Mouse (Mus musculus) liver, adult 2 months (tissue): ENCODE measurements at regions not wholly inside any gene's neighbourhood (a gene's known extent, or its start where the extent isn't known, plus 50 kb on each side); places are given as distances from the start of the nearest gene placed in this dataset.

ENCODE experiments used
- CTCF ChIP-seq: fragments of 200-500 bp; IDR thresholded peaks from 2 replicates; pipeline ENCODE4 v1.5.1; 2011; ENCODE audit warnings: low read depth, low read length, control low read depth
- POLR2A ChIP-seq: fragments of 200-500 bp; IDR thresholded peaks from 2 replicates; pipeline ENCODE4 v1.6.1; 2011; ENCODE audit warnings: low read length, control low read depth; ENCODE audit not compliant: insufficient read depth; ENCODE audit errors: extremely low read depth

- no peak for TF ChIP-seq CTCF
- no peak for TF ChIP-seq POLR2A
Measured at GRCm38 (mm10) chr13:71104419-71105228, 263.0 kb upstream of the Adamts16 start.
